Mouse (Mus musculus) layer of hippocampus, postnatal 10 days (tissue): ENCODE data around the gene Dmbt1. TPM values are rescaled to one million over a fixed set of nuclear protein-coding genes. Genes with fewer than 3 reads are reported as not detected.
"Not testable (repeated sequence)": the region's sequence is repeated elsewhere in the genome, so short reads cannot be mapped to it uniquely, and the experiment has no call there.

Experiments used
- DNase-seq, 2 experiments: peaks; one replicate each; pipeline ENCODE4 v3.0.0; 2021; ENCODE audit warnings: low spot score in 2 of 2
- total RNA-seq, 2 experiments: library from RNA; stranded (reverse); gene quantifications; 2 replicates each; pipeline ENCODE4 v1.2.3; 2021

Gene Dmbt1
- total RNA-seq, 2 experiments from 2014 or later: not detected

DNA sequence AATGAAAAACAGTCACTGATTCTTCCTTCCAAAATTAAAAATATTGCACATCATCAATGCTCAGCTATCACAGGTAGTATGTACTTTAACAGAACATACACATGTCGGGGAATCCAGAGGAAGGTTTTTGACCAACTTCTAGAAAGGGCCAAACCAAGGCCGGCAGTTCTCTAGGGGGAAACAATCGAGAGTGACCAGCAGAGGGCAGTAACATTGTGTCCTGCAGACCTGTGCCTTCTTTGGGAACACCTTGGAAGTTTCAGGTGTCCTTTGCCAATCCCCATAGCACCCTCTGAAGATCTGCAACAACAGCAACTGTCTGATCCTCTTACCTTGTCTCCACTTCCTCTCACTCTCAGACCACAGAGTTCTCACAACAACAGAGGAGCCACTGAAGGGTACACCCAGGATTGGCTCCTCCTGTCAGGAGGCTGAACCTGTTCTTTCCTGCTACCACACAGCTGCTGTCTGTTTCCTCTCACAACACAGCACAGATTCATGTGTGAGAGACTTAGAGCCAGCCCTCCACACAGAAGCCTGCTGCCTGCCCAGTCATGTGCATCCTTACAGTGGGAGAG, 13.5 kb downstream of the Dmbt1 start:
- DNase-seq: not testable (repeated sequence)

DNA sequence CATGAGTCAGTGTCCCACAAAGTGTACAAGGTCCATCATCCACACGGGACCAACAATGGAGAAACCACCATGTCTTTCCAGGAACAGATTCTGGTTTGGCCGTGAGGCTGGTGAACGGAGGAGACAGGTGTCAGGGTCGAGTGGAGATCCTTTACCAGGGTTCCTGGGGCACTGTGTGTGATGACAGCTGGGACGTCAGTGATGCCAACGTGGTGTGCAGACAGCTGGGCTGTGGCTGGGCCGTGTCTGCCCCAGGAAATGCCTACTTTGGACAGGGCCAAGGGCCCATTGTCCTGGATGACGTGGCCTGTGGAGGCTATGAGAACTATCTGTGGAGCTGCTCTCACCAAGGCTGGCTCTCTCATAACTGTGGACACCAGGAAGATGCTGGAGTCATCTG, 18.0 kb downstream of the Dmbt1 start:
- DNase-seq: not testable (repeated sequence)

DNA sequence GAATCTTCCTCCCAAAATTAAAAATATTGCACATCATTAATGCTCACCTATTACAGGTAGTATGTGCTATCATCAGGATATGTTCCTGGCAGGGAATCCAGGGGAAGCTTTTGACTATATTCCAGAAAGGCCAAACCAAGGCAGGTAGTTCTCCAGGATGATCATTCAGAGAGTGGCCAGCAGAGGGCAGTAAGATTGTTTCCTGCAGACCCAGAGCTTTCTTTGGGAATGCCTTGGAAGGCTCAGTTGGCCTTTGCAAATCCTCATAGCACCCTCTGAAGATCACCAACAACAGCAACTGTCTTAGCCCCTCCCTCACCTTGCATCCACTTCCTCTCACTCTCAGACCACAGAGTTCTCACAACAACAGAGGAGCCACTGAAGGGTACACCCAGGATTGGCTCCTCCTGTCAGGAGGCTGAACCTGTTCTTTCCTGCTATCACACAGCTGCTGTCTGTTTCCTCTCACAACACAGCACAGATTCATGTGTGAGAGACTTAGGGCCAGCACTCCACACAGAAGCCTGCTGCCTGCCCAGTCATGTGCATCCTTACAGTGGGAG, 23.0 kb downstream of the Dmbt1 start:
- DNase-seq: peak in 1 of 2 experiments; percentile 7

DNA sequence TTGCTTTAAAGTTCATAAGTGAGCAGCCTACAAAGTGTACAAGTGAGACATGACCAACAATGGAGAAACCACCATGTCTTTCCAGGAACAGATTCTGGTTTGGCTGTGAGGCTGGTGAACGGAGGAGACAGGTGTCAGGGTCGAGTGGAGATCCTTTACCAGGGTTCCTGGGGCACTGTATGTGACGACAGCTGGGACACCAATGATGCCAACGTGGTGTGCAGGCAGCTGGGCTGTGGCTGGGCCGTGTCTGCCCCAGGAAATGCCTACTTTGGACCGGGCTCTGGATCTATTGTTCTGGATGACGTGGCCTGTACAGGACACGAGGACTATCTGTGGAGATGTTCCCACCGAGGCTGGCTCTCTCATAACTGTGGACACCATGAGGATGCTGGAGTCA, 26.1 kb downstream of the Dmbt1 start:
- DNase-seq: not testable (repeated sequence)

DNA sequence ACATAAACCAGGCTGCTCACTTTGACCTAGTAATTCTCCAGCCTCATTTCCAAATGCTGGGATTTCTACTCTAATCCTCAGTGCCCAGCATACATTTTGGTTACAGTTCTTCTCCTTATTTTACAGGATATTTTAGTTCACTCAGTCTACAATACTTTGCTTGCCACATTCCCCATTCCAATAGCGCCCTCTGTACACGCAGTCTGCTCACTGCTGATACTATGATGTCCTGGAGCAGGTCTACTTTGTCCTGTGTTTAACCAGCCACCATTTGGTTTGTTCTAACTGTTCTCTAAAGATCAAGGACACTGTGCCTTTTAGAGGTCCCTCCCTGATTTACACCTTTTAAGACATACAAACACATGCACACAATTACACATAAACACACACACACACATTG, 28.0 kb downstream of the Dmbt1 start:
- DNase-seq: peak; percentile 33 to 43

DNA sequence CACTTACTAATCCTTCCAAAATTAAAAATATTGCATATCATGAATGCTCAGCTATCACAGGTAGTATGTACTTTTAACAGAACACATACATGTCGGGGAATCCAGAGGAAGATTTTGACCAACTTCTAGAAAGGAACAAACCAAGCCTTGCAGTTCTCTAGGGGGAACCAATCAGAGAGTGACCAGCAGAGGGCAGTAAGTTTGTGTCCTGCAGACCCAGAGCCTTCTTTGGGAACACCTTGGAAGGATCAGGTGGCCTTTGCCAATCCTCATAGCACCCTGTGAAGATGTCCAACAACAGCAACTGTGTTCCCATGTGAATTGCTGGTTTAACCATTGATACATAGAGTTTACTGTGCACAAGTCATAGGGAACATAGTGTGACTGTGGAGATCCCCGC, 30.7 kb downstream of the Dmbt1 start:
- no peak for DNase-seq

DNA sequence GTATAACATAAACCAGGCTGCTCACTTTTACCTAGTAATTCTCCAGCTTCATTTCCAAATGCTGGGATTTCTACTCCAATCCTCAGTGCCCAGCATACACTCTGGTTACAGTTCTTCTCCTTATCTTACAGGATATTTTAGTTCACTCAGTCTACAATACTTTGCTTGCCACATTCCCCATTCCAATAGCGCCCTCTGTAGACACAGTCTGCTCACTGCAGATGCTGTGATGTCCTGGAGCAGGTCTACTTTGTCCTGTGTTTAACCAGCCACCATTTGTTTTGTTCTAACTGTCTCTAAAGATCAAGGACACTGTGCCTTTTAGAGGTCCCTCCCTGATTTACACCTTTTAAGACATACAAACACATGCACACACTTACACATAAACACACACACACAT, 36.3 kb downstream of the Dmbt1 start:
- peak; percentile 46 to 52 for DNase-seq

DNA sequence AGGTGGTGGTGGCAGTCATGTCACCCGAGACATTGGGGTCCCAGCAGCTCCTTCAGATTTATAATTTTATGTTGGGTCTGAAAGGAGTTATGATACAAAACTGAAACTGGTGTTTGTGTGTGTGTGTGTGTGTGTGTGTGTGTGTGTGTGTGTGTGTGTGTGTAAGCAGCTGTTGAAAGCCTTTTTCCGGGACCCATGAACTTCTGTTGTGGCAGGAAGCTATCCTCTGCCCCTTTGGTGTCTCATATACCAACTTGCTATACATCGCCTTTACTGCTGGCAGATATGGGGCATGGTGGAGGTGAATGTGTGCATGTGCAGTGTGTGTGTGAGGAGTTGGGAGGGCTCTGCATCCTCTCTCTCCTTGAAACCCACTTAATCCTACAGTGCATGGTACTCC, 41.6 kb downstream of the Dmbt1 start:
- DNase-seq: not testable (repeated sequence)

DNA sequence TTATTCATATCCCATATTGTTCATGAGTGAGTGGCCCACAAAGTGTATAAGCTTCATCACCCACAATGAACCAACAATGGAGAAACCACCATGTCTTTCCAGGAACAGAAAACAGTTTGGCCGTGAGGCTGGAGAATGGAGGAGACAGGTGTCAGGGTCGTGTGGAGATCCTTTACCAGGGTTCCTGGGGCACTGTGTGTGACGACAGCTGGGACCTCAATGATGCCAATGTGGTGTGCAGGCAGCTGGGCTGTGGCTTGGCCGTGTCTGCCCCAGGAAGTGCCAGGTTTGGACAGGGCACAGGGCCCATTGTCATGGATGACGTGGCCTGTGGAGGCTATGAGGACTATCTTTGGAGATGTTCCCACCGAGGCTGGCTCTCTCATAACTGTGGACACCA, 42.2 kb downstream of the Dmbt1 start:
- not testable (repeated sequence) for DNase-seq

DNA sequence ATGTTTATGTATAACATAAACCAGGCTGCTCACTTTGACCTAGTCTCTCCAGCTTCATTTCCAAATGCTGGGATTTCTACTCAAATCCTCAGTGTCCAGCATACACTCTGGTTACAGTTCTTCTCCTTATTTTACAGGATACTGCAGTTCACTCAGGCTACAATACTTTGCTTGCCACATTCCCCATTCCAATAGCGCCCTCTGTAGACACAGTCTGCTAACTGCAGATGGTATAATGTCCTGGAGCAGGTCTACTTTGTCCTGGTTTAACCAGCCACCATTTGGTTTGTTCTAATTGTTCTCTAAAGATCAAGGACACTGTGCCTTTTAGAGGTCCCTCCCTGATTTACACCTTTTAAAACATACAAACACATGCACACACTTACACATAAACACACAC, 44.1 kb downstream of the Dmbt1 start:
- peak; percentile 35 to 53 for DNase-seq

DNA sequence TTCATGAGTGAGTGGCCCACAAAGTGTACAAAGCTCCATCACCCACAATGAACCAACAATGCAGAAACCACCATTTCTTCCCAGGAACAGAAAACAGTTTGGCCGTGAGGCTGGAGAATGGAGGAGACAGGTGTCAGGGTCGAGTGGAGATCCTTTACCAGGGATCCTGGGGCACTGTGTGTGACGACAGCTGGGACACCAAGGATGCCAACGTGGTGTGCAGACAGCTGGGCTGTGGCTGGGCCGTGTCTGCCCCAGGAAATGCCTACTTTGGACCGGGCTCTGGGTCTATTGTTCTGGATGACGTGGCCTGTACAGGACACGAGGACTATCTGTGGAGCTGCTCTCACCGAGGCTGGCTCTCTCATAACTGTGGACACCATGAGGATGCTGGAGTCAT, 50.5 kb downstream of the Dmbt1 start:
- DNase-seq: not testable (repeated sequence)

DNA sequence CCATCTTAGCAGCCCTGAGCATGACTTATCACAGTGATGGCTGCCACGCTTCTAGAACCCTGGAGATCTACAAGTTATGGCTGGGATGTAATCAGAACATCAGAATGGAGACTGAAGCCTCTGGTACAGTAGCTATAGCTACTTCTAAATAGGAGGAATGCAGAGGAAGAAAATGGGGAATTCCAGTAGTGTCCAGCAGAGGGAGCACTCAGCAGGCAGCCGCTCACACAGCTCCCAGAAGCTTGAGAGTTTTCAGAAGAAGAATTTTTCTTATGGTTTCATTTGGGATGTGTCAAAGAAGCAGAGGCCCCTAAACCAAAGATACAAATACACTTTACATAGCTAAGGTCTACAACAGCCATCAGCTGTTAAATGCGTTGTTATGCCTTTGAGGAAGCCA, 80.6 kb downstream of the Dmbt1 start:
- peak; percentile 79 to 84 for DNase-seq

DNA sequence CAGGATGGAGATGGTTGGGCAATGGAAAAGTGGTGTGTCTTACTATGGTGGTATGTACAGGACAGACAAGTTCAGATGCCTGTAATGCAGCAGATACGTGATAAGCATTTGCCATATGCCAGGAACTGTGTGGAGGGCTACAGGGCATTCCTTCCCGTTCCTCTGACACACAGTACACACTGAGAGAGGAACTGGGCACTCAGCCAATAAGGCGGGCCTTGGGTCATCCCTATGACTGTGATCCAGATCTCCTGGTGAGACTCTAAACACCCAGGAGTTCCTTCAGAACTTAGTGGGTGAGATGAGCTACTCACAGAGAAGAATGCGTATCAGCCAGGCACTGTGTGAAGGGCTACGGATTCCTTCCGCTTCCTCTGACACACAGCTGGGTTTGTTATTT, 81.8 kb downstream of the Dmbt1 start:
- no peak for DNase-seq

DNA sequence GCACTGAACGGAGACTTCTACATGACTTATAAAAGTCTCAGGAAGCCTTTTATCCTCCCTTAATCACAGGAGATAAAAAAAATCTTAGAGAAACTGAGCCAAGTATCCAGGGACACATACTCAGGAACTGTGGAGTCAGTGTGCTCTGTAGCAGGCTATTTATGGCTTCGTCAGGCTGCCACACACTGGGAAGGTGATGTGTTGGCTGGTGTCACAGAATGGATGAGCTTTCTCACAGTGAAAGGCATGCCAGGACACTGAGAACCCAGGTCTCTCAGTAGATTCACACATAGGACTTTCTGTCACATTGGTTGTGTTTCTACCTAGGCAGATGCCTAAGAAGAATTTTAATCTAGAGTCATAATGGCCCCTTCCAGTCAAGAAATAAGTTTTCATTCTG, 82.6 kb downstream of the Dmbt1 start:
- no peak for DNase-seq

DNA sequence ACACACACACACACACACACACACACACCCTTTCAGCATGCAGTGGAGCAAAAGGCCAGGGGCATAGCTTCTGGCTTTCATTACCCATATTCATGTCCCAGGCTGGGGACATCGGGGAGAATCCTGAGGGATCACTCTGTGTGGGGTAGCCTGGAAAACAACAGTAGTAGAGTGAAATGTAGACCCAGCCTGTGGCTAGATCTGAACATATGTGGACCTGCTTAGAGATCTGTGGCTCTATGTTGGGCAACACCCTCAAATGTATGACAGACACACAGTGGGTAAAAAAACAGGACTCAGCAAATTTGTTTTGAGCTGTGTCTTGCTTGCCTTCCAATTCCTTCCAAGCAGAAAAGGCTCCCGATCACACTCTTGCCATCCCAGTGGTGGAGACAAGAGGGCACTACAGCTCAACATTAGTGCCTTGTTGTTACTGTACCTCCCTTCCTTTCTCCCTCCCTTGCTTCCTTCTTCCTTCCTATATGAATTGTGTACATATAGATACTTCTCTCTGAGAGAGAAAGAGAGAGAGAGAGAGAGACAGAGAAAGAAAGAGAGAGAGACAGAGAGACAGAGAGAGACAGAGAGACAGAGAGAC, 90.5 kb downstream of the Dmbt1 start:
- DNase-seq: peak; percentile 13 to 23

DNA sequence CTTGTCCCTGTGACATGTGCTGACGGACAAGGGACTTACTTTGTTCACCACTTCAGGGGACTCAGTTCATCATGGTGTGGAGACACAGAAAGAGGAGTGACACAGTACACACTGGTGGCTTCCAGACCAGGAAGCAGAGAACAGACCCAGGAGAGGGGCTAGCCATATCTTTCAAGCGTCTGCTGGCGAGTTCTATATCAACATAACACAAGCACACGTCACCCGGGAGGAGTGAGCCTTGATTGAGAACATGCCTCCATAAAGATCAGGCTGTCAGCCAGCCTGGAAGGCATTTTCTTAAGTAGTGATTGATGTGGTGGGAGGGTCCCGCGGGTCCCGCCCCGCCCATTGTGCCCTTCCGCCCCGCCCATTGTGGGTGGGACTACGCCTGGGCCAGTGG, 98.2 kb downstream of the Dmbt1 start:
- DNase-seq: no peak

DNA sequence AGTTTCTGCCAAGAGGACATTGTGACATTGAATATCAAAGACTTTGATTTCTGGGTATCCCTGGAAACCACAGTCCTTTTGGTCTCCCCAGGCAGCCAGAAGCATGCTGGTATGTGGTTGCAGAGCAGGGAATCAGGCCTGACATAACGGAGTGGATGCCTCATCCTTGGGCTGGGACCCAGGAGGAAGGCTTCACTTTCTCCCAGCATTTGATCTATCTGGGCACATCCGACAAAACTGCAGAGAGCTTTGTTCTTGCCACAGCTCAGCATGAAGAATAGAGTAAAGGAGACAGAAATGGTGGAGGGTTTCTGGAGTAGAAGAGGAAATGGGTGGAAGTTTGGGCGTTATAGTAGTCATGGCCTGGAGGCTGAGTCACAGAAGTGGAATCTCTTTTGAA, 101.3 kb downstream of the Dmbt1 start:
- no peak for DNase-seq

DNA sequence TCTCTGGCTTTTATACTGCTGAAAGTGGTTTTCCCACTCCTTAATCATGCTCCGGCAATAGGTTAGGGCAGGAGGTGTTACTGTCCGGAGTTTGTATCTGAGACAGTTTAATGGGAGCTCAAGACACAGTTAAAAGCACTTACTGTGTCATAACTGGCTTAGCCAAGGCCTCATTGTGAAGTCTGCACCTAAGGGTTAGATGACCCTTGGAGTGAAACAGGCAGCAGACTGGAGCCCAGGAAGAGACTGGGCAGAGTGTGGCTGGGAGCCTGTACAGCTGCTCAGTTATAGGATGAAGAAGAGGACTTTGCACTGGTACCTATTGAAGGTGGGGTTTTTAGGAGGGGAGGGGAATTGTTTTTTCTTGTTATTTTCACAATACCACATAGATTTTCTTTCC, 114.4 kb downstream of the Dmbt1 start, which contains the start of gene 4933402N03Rik:
TSS of gene 4933402N03Rik (minus strand) at position 101 of the 400 bp plus-strand sequence.
- DNase-seq: no peak

DNA sequence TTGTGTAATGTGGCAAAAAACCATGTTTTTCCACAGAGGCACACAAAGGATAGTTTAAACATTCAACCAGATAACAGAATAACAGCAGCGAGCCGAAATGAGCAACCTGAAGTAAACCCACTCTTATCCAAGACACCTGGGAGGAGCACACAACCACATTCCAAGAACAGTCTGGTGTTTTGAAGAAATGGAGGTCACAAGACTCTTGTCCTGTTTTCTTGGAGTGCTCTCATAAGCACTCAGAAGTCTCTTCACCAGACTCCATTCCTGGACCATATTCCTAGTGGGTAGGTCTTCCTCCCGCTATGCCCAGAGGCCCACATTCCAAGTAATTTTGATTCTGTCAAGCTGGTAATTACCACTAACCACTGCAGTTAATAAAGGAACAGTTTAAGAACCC, 118.3 kb downstream of the Dmbt1 start:
- DNase-seq: no peak

DNA sequence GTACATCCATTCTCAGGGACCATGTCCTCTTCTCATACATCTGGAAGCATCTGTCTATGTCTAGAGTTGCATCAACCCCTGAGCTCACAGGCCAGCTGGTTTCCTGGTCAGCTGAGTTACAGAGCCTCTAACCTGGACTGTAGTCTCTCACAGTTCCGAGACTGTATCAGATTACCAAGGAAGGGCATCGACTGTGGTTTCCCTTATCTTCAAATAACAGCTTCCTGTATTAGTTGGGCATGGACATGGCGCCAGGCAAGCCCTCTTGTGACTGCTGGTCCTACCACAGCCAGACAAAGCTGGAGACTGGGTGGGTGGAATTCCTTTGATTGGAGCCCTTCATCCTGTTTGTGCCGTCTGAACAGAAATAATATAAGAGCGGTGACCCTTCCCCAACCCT, 121.2 kb downstream of the Dmbt1 start:
- no peak for DNase-seq

DNA sequence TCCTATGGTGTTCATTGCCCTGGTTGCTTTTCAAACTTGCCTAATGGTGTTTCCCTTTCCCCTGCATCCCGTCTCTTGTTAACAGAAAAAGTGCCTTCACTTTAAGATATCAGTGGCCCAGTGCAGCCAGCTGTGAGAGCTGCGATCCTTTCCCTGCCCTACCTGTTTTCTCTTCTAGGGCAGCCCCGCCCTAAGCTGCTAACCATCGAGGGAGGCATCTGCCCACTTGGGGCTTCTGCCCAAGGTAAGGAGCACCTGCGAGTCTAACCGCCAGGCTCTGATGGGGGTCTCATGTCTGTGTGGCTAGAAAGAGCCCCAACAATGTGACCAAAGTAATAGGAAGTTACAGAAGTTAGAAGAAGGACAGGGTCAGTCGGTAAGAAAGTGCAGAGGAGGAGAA, 130.4 kb downstream of the Dmbt1 start:
- no peak for DNase-seq

DNA sequence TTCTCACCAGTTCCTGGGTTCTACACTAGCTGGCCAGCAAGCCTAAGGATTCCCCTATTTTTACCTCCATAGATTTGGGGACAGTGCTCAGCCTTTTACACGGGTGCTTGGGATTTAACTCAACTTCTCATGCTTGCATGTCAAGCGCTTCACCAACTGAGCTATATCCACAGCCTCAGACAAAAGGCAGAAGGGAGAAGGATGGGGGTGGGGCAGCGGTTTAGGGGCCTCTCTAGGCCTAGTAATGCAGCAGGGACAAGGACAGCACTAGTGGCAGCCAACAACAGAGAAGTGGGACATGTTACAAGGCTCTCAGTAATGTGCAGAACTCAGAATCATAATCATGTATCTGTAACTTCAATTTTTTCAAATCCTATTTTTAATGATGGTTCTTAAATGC, 135.9 kb downstream of the Dmbt1 start:
- no peak for DNase-seq

DNA sequence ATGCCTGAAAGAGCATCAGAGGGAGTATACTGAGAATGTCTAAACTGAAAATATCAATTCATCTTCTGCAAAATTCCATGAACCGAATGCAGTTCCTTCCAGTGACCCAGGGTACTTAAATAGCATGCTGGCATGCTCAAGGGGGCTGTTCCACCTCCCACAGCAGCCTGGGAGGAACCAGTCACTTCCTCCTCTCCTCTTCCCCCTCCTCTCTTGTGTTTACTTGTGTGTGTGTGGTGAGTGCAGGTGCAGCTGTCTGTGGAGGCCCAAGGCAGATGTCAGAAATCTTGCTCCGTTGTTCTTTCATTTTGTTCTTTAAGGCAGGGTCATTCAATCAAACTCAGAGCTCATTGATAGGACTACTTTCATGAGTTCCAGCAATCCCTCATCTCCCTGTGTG, 137.2 kb downstream of the Dmbt1 start:
- no peak for DNase-seq
